Mouse (Mus musculus) forebrain, embryonic 13.5 days (tissue): ENCODE measurements around the gene Rgs2. TPM values are rescaled to one million over a fixed set of nuclear protein-coding genes. Genes with fewer than 3 reads are reported as not detected.

Experiments
- ATAC-seq: fragments of 200-750 bp; cut with Nextera tagmentation; 2 replicates; pipeline ENCODE4 v1.8.0; 2017
- H3K27ac ChIP-seq: fragments of 300-500 bp; sonication (generic); 2 replicates; pipeline ENCODE4 v1.5.1; 2015; ENCODE audit warnings: inconsistent platforms, mild to moderate bottlenecking, moderate library complexity
- H3K27me3 ChIP-seq: fragments of 300-500 bp; sonication (generic); 2 replicates; pipeline ENCODE4 v1.6.1; 2015; ENCODE audit warnings: mild to moderate bottlenecking, inconsistent platforms
- H3K36me3 ChIP-seq: fragments of 300-500 bp; sonication (generic); 2 replicates; pipeline ENCODE4 v1.6.1; 2015; ENCODE audit warnings: mild to moderate bottlenecking, inconsistent platforms; ENCODE audit not compliant: poor library complexity, severe bottlenecking
- H3K4me1 ChIP-seq: fragments of 300-500 bp; sonication (generic); 2 replicates; pipeline ENCODE4 v1.6.1; 2015; ENCODE audit warnings: inconsistent platforms
- H3K4me2 ChIP-seq: fragments of 300-500 bp; sonication (generic); 2 replicates; pipeline ENCODE4 v1.6.1; 2015; ENCODE audit warnings: inconsistent platforms, mild to moderate bottlenecking, moderate library complexity
- H3K4me3 ChIP-seq: fragments of 300-500 bp; sonication (generic); 2 replicates; pipeline ENCODE4 v1.5.1; 2015; ENCODE audit warnings: mild to moderate bottlenecking, inconsistent platforms
- H3K9ac ChIP-seq: fragments of 300-500 bp; sonication (generic); 2 replicates; pipeline ENCODE4 v1.6.1; 2015; ENCODE audit warnings: mild to moderate bottlenecking, inconsistent platforms
- H3K9me3 ChIP-seq: fragments of 300-500 bp; sonication (generic); replicated peaks from 2 replicates; pipeline ENCODE4 v1.6.1; 2016; ENCODE audit warnings: inconsistent platforms
- WGBS: fragments of 180-500 bp; shearing (Covaris S2); methylation state at CpG from one replicate; pipeline ENCODE4 v1.1.7; 2015; 5-methylcytosine and 5-hydroxymethylcytosine counted together
- polyA plus RNA-seq: library from polyadenylated mRNA; unstranded; fragments of >200 nt; fragmentation: Nextera tagmentation; extraction: Ambion mirVana; gene quantifications from 2 replicates; pipeline ENCODE4 v1.2.1, GENCODE M21; 2015

Gene Rgs2
- polyA plus RNA-seq, 1 experiment from 2014 or later: 97.9 TPM

DNA sequence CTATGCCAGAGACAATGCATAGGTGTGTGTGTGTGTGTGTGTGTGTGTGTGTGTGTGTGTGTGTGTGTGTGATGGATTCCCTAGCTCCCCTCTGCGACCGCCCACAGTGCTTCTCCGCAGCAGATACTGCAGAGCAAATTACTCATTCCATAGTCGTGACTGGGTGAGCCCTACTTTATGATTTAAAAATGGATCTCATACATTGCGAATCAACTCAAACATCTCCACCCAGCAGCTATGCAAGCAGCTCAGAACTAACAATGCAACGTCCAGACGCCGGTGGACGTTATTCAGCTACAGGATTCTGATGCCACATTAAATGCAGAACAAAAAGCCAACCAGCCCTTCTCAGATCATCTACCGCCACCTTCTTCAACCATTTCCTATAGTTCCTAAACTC lies 545 bp downstream of the Rgs2 start:
- H3K9me3 ChIP-seq: no peaks in the 10 kb centered on the region
- peak overlapping the region; percentile 63 for H3K4me3 ChIP-seq
- H3K27ac ChIP-seq: peak overlapping the region; percentile 72
- H3K4me1 ChIP-seq: peaks cover 18% of the 10 kb centered on the region
- H3K9ac ChIP-seq: peak overlapping the region; percentile 78
- peak overlapping the region; percentile 86 for H3K4me2 ChIP-seq
- H3K27me3 ChIP-seq: no peaks in the 10 kb centered on the region
- peak; percentile 8 for ATAC-seq
- under 1% methylated on average over 10 of the region's 10 CpGs for WGBS
- peaks cover 11% of the 10 kb centered on the region for H3K36me3 ChIP-seq

DNA sequence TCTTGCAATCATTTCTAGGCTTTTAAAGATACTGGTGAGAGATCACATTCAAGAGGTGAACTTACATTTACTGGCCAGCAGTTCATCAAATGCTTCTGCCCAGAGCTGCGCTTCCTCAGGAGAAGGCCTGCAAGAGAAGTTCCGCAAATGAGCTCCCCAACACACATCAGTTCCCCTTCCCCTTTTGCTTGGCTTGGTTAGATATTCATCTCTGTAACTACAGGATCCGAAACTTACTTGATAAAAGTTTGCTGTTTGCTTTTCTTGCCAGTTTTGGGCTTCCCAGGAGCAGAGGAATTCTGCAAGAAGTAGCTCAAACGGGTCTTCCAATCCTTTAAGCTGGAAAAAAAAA lies 1.3 kb downstream of the Rgs2 start:
- 62% methylated on average over 4 of the region's 4 CpGs for WGBS
- Histone ChIP-seq H3K4me1 (peaks cover 18% of the 10 kb centered on the region), H3K9ac (peak overlapping the region; percentile 78), H3K4me2 (peak overlapping the region; percentile 86), H3K36me3 (peaks cover 11% of the 10 kb centered on the region), H3K4me3 (peak overlapping the region; percentile 63), H3K27me3 (no peaks in the 10 kb centered on the region), H3K27ac (no peak overlapping the region), H3K9me3 (no peaks in the 10 kb centered on the region)
- no peak for ATAC-seq

DNA sequence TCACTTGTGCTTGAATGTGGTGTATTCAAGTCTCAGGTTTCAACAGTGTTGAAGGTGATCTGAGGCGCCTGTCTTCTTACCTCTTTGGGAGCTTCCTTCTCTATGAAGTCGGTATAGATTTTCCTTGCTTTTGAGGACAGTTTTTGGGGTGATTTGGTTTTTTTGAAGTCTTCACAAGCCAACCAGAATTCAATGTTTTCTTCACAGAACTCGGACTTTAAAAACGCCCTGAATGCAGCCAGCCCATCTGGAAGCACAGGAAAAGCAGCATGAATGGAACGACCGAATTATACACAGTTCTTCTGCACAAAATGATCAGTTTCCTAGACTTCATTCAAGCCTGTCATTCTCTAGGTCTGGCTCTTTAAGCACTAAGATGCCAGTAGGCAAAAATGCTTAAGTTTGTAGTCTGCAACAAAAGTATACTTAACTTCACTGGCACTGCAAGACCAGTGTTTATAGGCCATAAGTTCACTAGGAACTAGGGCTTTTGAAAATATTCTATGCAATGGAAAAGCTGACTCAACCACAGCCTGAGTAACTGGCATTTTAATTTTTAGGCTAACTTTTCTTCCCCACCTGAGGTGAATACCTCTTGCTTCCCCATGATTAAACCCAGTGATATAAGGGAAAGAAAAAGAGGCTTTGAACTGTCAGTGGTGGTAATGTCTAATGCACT lies 1.8 kb downstream of the Rgs2 start:
- peak overlapping the region; percentile 86 for H3K4me2 ChIP-seq
- ATAC-seq: no peak
- WGBS: 88% methylated on average over 6 of the region's 6 CpGs
- H3K27ac ChIP-seq: no peak overlapping the region
- peaks cover 11% of the 10 kb centered on the region for H3K36me3 ChIP-seq
- peaks cover 18% of the 10 kb centered on the region for H3K4me1 ChIP-seq
- H3K4me3 ChIP-seq: peak overlapping the region; percentile 63
- no peaks in the 10 kb centered on the region for H3K27me3 ChIP-seq
- 0 out of 2 replicates have a peak overlapping the region, but pooled peaks have one; percentile 78 for H3K9ac ChIP-seq
- H3K9me3 ChIP-seq: no peaks in the 10 kb centered on the region

DNA sequence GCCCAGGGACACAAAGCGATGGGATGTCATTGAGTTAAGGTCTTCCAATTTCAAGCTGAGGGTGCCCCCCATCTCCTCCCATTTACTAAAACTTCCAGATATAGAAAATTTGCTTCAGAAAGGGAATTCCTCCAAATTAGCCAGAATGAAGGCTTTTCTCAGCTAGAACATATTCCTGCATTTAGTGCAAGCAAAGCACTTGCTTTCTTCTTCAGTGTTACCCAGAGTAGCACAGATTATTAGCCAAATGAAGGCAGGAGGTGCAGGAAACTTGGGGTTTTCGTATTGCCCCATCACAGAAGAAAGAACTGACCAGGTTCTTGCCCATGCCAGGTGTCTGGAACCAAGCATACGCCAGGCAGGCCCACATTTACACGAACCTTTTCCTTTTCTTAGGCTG lies 3.7 kb downstream of the Rgs2 start:
- 94% methylated on average over 4 of the region's 4 CpGs for WGBS

DNA sequence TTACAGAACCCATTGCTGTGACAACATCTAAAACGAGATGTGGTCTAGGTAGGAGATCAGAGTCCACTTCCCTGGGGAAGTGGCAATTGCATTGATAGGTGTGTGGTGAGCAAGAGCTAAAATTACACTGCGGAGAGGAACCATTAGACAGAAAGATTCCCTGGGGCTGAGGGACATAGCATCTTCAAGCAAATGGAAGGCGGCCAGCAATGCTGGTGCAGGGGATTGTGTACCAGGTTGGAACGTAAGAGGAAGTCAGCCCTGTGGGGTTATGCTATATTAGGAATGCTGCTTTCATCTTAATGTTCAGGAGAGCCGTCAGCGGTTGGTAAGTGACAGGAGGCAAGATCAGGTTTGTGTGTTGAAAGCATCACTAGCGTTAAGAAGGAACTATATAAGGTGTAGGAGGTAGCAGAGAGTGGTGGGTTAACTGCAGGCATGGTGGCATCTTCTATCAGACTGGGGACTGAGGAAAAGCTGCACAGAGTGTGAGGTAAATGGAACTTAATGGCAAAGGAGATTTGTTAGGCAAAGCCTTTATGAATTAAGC lies 4.5 kb downstream of the Rgs2 start:
- no peaks in the 10 kb centered on the region for H3K9me3 ChIP-seq
- no peak overlapping the region for H3K9ac ChIP-seq
- H3K27me3 ChIP-seq: no peaks in the 10 kb centered on the region
- H3K4me2 ChIP-seq: no peak overlapping the region
- peaks cover 12% of the 10 kb centered on the region for H3K4me1 ChIP-seq
- WGBS: 79% methylated on average over 7 of the region's 7 CpGs
- H3K27ac ChIP-seq: no peak overlapping the region
- peaks cover 11% of the 10 kb centered on the region for H3K36me3 ChIP-seq
- no peak for ATAC-seq
- no peak overlapping the region for H3K4me3 ChIP-seq

More for the DNA sequence above, 3.7 kb downstream of the Rgs2 start:
- Histone ChIP-seq H3K27me3 (no peaks in the 10 kb centered on the region), H3K4me2 (no peak overlapping the region), H3K36me3 (peaks cover 11% of the 10 kb centered on the region), H3K27ac (no peak overlapping the region), H3K4me3 (no peak overlapping the region), H3K9ac (no peak overlapping the region), H3K4me1 (peaks cover 18% of the 10 kb centered on the region), H3K9me3 (no peaks in the 10 kb centered on the region)
- no peak for ATAC-seq

DNA sequence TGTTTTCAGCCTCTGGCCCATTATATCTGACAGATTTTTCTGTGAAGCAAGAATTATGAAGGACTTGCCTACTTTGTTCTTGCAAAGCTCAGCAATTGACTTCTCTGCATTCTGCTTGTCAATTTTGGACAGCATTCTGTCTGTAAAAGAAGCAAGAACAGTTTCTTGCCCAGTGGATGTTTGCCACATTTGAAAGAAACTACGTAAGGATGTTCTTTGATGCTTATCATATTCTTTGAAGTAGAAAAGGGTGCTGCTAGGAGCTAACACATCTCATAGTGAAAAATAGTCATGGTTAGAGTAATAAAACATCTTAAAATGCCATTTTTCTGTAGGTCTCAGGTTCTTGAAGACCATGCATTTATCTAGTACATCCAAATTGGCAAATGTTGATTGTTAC lies 10.9 kb downstream of the Rgs2 start:
- Histone ChIP-seq H3K4me1 (no peaks in the 10 kb centered on the region), H3K27ac (no peak overlapping the region), H3K9me3 (no peaks in the 10 kb centered on the region), H3K27me3 (no peaks in the 10 kb centered on the region), H3K4me2 (no peak overlapping the region), H3K36me3 (no peaks in the 10 kb centered on the region), H3K4me3 (no peak overlapping the region), H3K9ac (no peak overlapping the region)
- WGBS: 87% methylated on average over 1 of the region's 1 CpGs
- no peak for ATAC-seq

DNA sequence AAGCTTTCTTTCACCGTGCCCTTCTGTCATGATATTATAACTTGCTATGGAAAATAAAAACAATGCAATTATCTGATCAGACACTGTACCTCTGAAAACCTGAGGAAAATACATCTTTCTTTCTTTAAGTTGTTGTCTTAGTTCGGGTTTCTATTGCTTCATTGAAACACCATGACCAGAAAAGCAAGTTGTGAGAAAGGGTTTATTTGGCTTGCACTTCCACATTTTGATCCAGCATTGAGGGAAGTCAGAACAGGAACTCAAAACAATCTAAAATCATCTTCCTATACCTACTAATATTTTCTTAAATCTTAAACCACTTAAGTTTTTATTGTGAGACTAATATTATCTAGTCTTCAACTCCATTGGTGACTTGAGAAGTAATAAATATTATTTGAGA lies 11.4 kb downstream of the Rgs2 start:
- no peak overlapping the region for H3K9ac ChIP-seq

DNA sequence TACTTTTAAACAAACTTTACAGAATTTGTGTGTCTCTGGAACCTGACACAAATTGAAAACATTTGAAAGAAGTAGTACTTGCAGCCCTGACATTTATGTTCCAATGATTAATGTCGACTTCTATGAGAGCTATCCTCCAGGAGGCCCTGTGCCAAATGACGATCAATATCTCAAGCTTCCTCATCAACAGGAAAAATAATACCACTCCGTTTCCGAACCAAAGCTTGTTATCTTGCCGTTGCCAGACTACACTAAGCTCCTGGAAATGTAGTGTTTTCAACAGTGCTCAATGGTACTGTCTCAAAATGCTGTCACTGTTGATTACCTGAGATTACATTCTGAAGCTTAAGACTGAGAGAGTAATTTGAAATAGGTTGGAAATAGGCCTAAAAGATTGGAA lies 13.7 kb downstream of the Rgs2 start:
- Histone ChIP-seq H3K27ac (no peak overlapping the region), H3K9me3 (no peaks in the 10 kb centered on the region), H3K9ac (no peak overlapping the region), H3K27me3 (no peaks in the 10 kb centered on the region), H3K4me3 (no peak overlapping the region), H3K4me2 (no peak overlapping the region), H3K4me1 (no peaks in the 10 kb centered on the region), H3K36me3 (no peaks in the 10 kb centered on the region)
- 64% methylated on average over 5 of the region's 5 CpGs for WGBS
- no peak for ATAC-seq

More for the DNA sequence above, 11.4 kb downstream of the Rgs2 start:
- Histone ChIP-seq H3K4me2 (no peak overlapping the region), H3K4me1 (no peaks in the 10 kb centered on the region), H3K36me3 (no peaks in the 10 kb centered on the region), H3K27ac (no peak overlapping the region), H3K9me3 (no peaks in the 10 kb centered on the region), H3K4me3 (no peak overlapping the region), H3K27me3 (no peaks in the 10 kb centered on the region)
- 88% methylated on average over 2 of the region's 2 CpGs for WGBS
- no peak for ATAC-seq

DNA sequence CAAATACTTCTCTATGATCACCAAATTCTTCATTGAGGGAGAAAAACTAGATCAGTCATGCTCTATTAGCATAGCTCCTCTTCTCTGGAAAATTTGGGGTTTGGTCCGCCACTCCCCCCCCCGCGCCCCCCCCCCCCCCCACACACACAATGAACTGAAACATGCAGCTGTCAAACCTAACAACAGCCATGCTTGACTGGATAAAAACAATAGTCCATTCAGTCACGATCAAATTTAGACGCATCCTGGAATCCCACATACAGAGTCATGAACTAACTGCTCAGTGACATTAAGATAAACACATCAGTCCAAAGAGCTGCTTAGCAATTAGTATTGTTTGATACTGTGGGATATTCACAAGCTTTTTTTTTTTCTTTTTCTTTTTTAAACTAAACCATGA lies 14.2 kb downstream of the Rgs2 start:
- no peaks in the 10 kb centered on the region for H3K36me3 ChIP-seq
- no peak overlapping the region for H3K4me3 ChIP-seq
- H3K9me3 ChIP-seq: no peaks in the 10 kb centered on the region
- H3K27ac ChIP-seq: no peak overlapping the region
- H3K4me2 ChIP-seq: no peak overlapping the region
- H3K4me1 ChIP-seq: no peaks in the 10 kb centered on the region
- peak; percentile 63; the same call in 1 of the 2 replicates for ATAC-seq
- no peak overlapping the region for H3K9ac ChIP-seq
- no peaks in the 10 kb centered on the region for H3K27me3 ChIP-seq
- WGBS: 23% methylated on average over 5 of the region's 5 CpGs

DNA sequence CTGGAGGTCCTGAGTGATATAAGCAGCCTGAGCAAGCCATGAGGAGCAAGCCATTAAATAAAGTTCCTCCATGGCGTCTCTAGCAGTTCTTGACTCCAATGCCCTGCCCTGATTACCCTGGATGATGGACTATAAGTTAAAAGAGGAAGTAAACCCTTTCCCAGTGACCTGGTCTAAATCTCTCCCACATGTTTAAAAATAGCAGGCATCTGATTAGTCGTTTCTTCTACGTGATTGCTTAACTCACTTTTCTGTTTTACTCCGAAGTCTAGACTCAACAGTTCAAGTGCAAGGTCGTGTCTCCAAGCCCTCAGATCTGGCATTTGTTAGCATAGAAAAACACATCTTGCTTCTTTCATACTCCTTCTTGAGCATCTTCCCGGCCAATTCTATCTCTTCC lies 15.2 kb downstream of the Rgs2 start:
- Histone ChIP-seq H3K9me3 (no peaks in the 10 kb centered on the region), H3K4me3 (no peak overlapping the region), H3K27ac (no peak overlapping the region), H3K9ac (no peak overlapping the region), H3K27me3 (no peaks in the 10 kb centered on the region), H3K36me3 (no peaks in the 10 kb centered on the region), H3K4me1 (no peaks in the 10 kb centered on the region), H3K4me2 (no peak overlapping the region)
- no peak for ATAC-seq
- WGBS: 85% methylated on average over 6 of the region's 6 CpGs

DNA sequence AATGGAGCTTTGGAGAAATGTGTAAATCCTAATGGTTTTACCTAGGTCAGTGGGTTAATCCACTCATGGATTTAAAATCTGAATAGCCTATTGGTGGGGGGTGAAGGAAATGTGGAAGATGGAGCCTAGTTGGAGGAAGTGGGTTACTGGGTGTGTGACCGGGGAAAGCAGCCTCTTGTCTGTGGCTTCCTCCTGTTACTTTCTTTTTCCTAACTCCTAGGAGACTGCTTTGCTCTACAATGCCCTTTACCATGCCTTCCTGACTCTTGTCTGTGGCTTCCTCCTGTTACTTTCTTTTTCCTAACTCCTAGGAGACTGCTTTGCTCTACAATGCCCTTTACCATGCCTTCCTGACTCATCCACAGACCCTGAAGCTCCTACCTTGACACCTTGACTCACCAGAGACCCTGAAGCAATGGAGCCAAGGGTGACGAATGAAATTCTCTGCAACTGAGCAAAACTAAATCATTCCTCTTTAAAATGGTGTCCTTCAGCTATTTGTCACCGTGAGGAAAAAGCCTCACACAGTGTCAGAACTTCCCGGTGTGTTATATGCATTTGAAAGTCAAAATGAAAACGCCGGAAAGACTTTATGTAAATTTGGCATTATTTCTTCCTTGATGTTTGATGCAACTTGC lies 18.9 kb downstream of the Rgs2 start:
- WGBS: 85% methylated on average over 6 of the region's 6 CpGs
- no peak for ATAC-seq
- peaks cover 15% of the 10 kb centered on the region for H3K4me1 ChIP-seq

DNA sequence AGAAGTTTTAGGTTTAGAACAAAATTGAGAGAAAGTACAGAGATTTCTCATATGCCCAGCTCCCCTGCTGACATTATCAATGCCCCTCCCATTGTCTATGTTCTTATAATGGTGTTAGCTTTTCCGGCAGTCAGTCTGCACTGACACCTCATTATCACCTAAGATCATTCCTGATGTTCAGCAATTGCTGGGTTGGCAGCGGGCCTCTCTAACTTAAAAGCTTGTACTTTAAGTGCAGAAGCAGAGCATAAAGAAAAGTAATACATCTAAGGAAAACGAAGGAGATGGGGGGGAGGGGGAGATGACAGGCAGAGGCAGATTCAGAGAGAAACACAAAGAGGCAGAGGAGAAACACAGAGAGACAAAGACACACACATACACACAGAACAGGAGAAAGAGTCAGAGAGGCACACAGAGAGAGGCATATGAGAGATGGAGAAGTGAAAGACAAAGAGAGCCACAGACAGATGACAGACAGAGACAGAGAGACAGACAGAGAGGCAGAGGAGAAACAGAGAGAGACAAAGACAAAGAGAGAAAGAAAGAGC lies 21.1 kb downstream of the Rgs2 start:
- peak overlapping the region; percentile 72 for H3K27ac ChIP-seq

More for the DNA sequence above, 18.9 kb downstream of the Rgs2 start:
- Histone ChIP-seq H3K4me3 (no peak overlapping the region), H3K36me3 (no peaks in the 10 kb centered on the region), H3K9ac (no peak overlapping the region), H3K27ac (no peak overlapping the region), H3K27me3 (no peaks in the 10 kb centered on the region), H3K9me3 (no peaks in the 10 kb centered on the region), H3K4me2 (no peak overlapping the region)

More for the DNA sequence above, 21.1 kb downstream of the Rgs2 start:
- H3K4me3 ChIP-seq: no peak overlapping the region
- H3K4me2 ChIP-seq: no peak overlapping the region; the same call in 1 of the 2 replicates
- ATAC-seq: peak; percentile 68
- H3K9me3 ChIP-seq: no peaks in the 10 kb centered on the region
- WGBS: 25% methylated on average over 3 of the region's 3 CpGs
- no peaks in the 10 kb centered on the region for H3K36me3 ChIP-seq
- peaks cover 15% of the 10 kb centered on the region for H3K4me1 ChIP-seq
- no peaks in the 10 kb centered on the region for H3K27me3 ChIP-seq
- no peak overlapping the region for H3K9ac ChIP-seq
